In the genomic region with DNA sequence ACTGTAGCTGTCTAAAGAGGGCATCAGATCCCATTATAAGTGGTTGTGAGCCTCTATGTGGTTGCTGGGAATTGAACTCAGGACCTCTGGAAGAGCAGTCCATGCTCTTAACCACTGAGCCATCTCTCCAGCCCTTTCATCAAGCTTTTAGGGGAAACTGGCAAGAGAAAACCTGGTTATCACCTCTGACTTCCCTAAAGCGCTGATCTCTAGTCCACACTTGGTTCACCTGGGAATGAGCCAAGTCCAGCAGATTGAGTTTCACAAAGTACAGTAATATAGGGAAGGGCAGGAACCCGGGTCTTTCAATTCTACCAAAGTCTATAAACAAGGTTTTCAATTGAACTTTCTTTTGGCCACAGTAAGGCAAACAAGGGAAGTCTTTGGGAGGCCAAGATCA, we compare ENCODE assay signal across 6 mouse cellular contexts.
"Had no signal": no experiment of that assay in that cellular context is flagged by ENCODE, and none has a peak within 500 bp of the region (broad histone marks: within the 10 kb centered on the region; RNA-seq: fewer than 3 reads in every experiment).

No protein-coding gene starts in this region.

- DNase-seq: liver, postnatal 0 days; lung, embryonic 14.5 days; right cerebral cortex, postnatal 14 days; thymus, adult 2 months; thymus, postnatal 25 days; thymus, postnatal 4 days had no signal
